Mouse (Mus musculus) liver, embryonic 12.5 days (tissue): ENCODE data around the gene Iqcn. TPM values are rescaled to one million over a fixed set of nuclear protein-coding genes. Genes with fewer than 3 reads are reported as not detected.
A peak's percentile ranks its signal among the peaks of the same experiment; 100 is the strongest.

Experiments used
- ATAC-seq: fragments of 200-750 bp; cut with Nextera tagmentation; 2 replicates; pipeline ENCODE4 v1.8.0; 2017; ENCODE audit warnings: moderate number of reproducible peaks, mild to moderate bottlenecking, moderate library complexity
- H3K27ac ChIP-seq: fragments of 300-500 bp; sonication (generic); 2 replicates; pipeline ENCODE4 v1.5.1; 2016; ENCODE audit warnings: mild to moderate bottlenecking
- H3K27me3 ChIP-seq: fragments of 300-500 bp; sonication (generic); replicated peaks from 2 replicates; pipeline ENCODE4 v1.6.1; 2016; ENCODE audit warnings: mild to moderate bottlenecking, moderate library complexity
- H3K36me3 ChIP-seq: fragments of 300-500 bp; sonication (generic); 2 replicates; pipeline ENCODE4 v1.6.1; 2016; ENCODE audit warnings: mild to moderate bottlenecking, moderate library complexity
- H3K4me1 ChIP-seq: fragments of 300-500 bp; sonication (generic); 2 replicates; pipeline ENCODE4 v1.6.1; 2016
- H3K4me2 ChIP-seq: fragments of 300-500 bp; sonication (generic); 2 replicates; pipeline ENCODE4 v1.6.1; 2016; ENCODE audit warnings: mild to moderate bottlenecking, moderate library complexity
- H3K4me3 ChIP-seq: fragments of 300-500 bp; sonication (generic); 2 replicates; pipeline ENCODE4 v1.5.1; 2016; ENCODE audit warnings: mild to moderate bottlenecking, moderate library complexity
- H3K9ac ChIP-seq: fragments of 300-500 bp; sonication (generic); 2 replicates; pipeline ENCODE4 v1.6.1; 2016; ENCODE audit warnings: mild to moderate bottlenecking, moderate library complexity
- H3K9me3 ChIP-seq: fragments of 300-500 bp; sonication (generic); replicated peaks from 2 replicates; pipeline ENCODE4 v1.6.1; 2016; ENCODE audit warnings: mild to moderate bottlenecking, moderate library complexity
- WGBS: fragments of 180-500 bp; shearing (Covaris S2); methylation state at CpG from one replicate; pipeline ENCODE4 v1.1.7; 2016; ENCODE audit not compliant: insufficient replicate concordance; 5-methylcytosine and 5-hydroxymethylcytosine counted together
- polyA plus RNA-seq: library from polyadenylated mRNA; unstranded; fragments of >200 nt; fragmentation: Nextera tagmentation; extraction: Ambion mirVana; gene quantifications from 2 replicates; pipeline ENCODE4 v1.2.1, GENCODE M21; 2016

Gene Iqcn
- polyA plus RNA-seq, 1 experiment from 2014 or later = not detected

- ATAC-seq = peak; percentile 52
- Histone ChIP-seq H3K4me1 (peaks cover 9% of the 10 kb centered on the region; the same call in 1 of the 2 replicates), H3K4me3 (no peak within 1 kb of the TSS), H3K36me3 (no peaks in the 10 kb centered on the region), H3K27me3 (peaks cover 54% of the 10 kb centered on the region), H3K9ac (no peak within 1 kb of the TSS; the same call in 1 of the 2 replicates), H3K27ac (peak within 1 kb of the TSS; percentile 73), H3K4me2 (no peak within 1 kb of the TSS; the same call in 1 of the 2 replicates), H3K9me3 (no peaks in the 10 kb centered on the region)
- WGBS = 50% methylated on average over 7 of the region's 7 CpGs
These were observed 20.4 kb downstream of the Iqcn start, which contains the start of gene Pde4c for GRCm38 (mm10) chr8:70723486-70724210. Pde4c (plus strand) TSS chr8:70723720.

GRCm38 (mm10) chr8:70724216-70724615 lies 21.0 kb downstream of the Iqcn start:
- ATAC-seq = 0 out of 2 replicates have a peak, but pooled peaks have one; percentile 1

GRCm38 (mm10) chr8:70725792-70726447 lies 22.7 kb downstream of the Iqcn start:
- no peak overlapping the region for H3K4me3 ChIP-seq
- peaks cover 68% of the 10 kb centered on the region for H3K27me3 ChIP-seq
- H3K4me2 ChIP-seq = no peak overlapping the region
- H3K9me3 ChIP-seq = no peaks in the 10 kb centered on the region
- WGBS = 21% methylated on average over 14 of the region's 14 CpGs
- peaks cover 18% of the 10 kb centered on the region; the same call in 1 of the 2 replicates for H3K4me1 ChIP-seq
- no peak for ATAC-seq
- H3K27ac ChIP-seq = no peak overlapping the region
- H3K36me3 ChIP-seq = no peaks in the 10 kb centered on the region
- no peak overlapping the region for H3K9ac ChIP-seq

More at GRCm38 (mm10) chr8:70724216-70724615, 21.0 kb downstream of the Iqcn start:
- no peak overlapping the region; the same call in 1 of the 2 replicates for H3K9ac ChIP-seq
- peaks cover 59% of the 10 kb centered on the region for H3K27me3 ChIP-seq
- H3K9me3 ChIP-seq = no peaks in the 10 kb centered on the region
- 64% methylated on average over 12 of the region's 12 CpGs for WGBS
- H3K4me2 ChIP-seq = no peak overlapping the region
- peak overlapping the region; percentile 73 for H3K27ac ChIP-seq
- H3K4me3 ChIP-seq = no peak overlapping the region
- no peaks in the 10 kb centered on the region for H3K36me3 ChIP-seq
- peaks cover 9% of the 10 kb centered on the region; the same call in 1 of the 2 replicates for H3K4me1 ChIP-seq

- WGBS = 45% methylated on average over 11 of the region's 11 CpGs
- Histone ChIP-seq H3K4me2 (no peak overlapping the region), H3K27ac (no peak overlapping the region), H3K27me3 (peaks cover 76% of the 10 kb centered on the region), H3K4me1 (peaks cover 18% of the 10 kb centered on the region; the same call in 1 of the 2 replicates), H3K4me3 (no peak overlapping the region), H3K9ac (no peak overlapping the region), H3K9me3 (no peaks in the 10 kb centered on the region), H3K36me3 (no peaks in the 10 kb centered on the region)
- no peak for ATAC-seq
These were observed 23.5 kb downstream of the Iqcn start for GRCm38 (mm10) chr8:70726721-70727120.

GRCm38 (mm10) chr8:70729808-70730475 lies 26.7 kb downstream of the Iqcn start:
- peak overlapping the region; percentile 59 for H3K4me2 ChIP-seq
- peaks cover 18% of the 10 kb centered on the region; the same call in 1 of the 2 replicates for H3K4me1 ChIP-seq
- 4% methylated on average over 34 of the region's 34 CpGs for WGBS
- ATAC-seq = no peak
- H3K9me3 ChIP-seq = no peaks in the 10 kb centered on the region
- H3K4me3 ChIP-seq = peak overlapping the region; percentile 42
- H3K27ac ChIP-seq = no peak overlapping the region
- H3K36me3 ChIP-seq = no peaks in the 10 kb centered on the region
- H3K9ac ChIP-seq = peak overlapping the region; percentile 25; the same call in 1 of the 2 replicates
- H3K27me3 ChIP-seq = peaks cover 80% of the 10 kb centered on the region

GRCm38 (mm10) chr8:70730956-70731355 lies 27.7 kb downstream of the Iqcn start:
- Histone ChIP-seq H3K27ac (no peak overlapping the region), H3K4me1 (peaks cover 18% of the 10 kb centered on the region; the same call in 1 of the 2 replicates), H3K9me3 (no peaks in the 10 kb centered on the region), H3K27me3 (peaks cover 77% of the 10 kb centered on the region), H3K9ac (no peak overlapping the region), H3K36me3 (no peaks in the 10 kb centered on the region), H3K4me3 (no peak overlapping the region), H3K4me2 (no peak overlapping the region)
- WGBS = 65% methylated on average over 4 of the region's 4 CpGs
- no peak for ATAC-seq

- no peak overlapping the region for H3K27ac ChIP-seq
- H3K4me1 ChIP-seq = no peaks in the 10 kb centered on the region
- H3K4me3 ChIP-seq = no peak overlapping the region
- no peak for ATAC-seq
- no peaks in the 10 kb centered on the region for H3K9me3 ChIP-seq
- H3K9ac ChIP-seq = no peak overlapping the region
- no peaks in the 10 kb centered on the region for H3K36me3 ChIP-seq
- peaks cover 65% of the 10 kb centered on the region for H3K27me3 ChIP-seq
- no peak overlapping the region for H3K4me2 ChIP-seq
- 54% methylated on average over 5 of the region's 5 CpGs for WGBS
These were observed 34.4 kb downstream of the Iqcn start for GRCm38 (mm10) chr8:70737705-70738104.

- H3K27ac ChIP-seq = no peak overlapping the region
- H3K9me3 ChIP-seq = no peaks in the 10 kb centered on the region
- H3K4me2 ChIP-seq = no peak overlapping the region
- ATAC-seq = no peak
- peaks cover 65% of the 10 kb centered on the region for H3K27me3 ChIP-seq
- no peaks in the 10 kb centered on the region for H3K36me3 ChIP-seq
- H3K4me3 ChIP-seq = no peak overlapping the region
- peaks cover 4% of the 10 kb centered on the region; the same call in 1 of the 2 replicates for H3K4me1 ChIP-seq
- no peak overlapping the region for H3K9ac ChIP-seq
- 37% methylated on average over 3 of the region's 3 CpGs for WGBS
These were observed 35.0 kb downstream of the Iqcn start for GRCm38 (mm10) chr8:70738211-70738610.

GRCm38 (mm10) chr8:70741661-70742060 lies 38.4 kb downstream of the Iqcn start:
- no peaks in the 10 kb centered on the region for H3K36me3 ChIP-seq
- H3K9ac ChIP-seq = no peak overlapping the region
- H3K4me2 ChIP-seq = no peak overlapping the region
- WGBS = 59% methylated on average over 5 of the region's 5 CpGs
- no peak overlapping the region for H3K27ac ChIP-seq
- ATAC-seq = no peak
- peaks cover 13% of the 10 kb centered on the region for H3K4me1 ChIP-seq
- peaks cover 93% of the 10 kb centered on the region for H3K27me3 ChIP-seq
- H3K4me3 ChIP-seq = no peak overlapping the region
- H3K9me3 ChIP-seq = no peaks in the 10 kb centered on the region

GRCm38 (mm10) chr8:70742176-70742575 lies 38.9 kb downstream of the Iqcn start:
- WGBS = 60% methylated on average over 11 of the region's 11 CpGs
- Histone ChIP-seq H3K9ac (no peak overlapping the region), H3K27me3 (peaks cover 97% of the 10 kb centered on the region), H3K9me3 (no peaks in the 10 kb centered on the region), H3K4me2 (no peak overlapping the region), H3K4me1 (peaks cover 13% of the 10 kb centered on the region), H3K27ac (no peak overlapping the region), H3K36me3 (no peaks in the 10 kb centered on the region), H3K4me3 (no peak overlapping the region)
- no peak for ATAC-seq

GRCm38 (mm10) chr8:70742981-70743655 lies 39.9 kb downstream of the Iqcn start:
- no peak overlapping the region for H3K27ac ChIP-seq
- ATAC-seq = peak; percentile 23; the same call in 1 of the 2 replicates

More at GRCm38 (mm10) chr8:70742981-70743655, 39.9 kb downstream of the Iqcn start:
- peak overlapping the region; percentile 26; the same call in 1 of the 2 replicates for H3K4me3 ChIP-seq
- no peaks in the 10 kb centered on the region for H3K9me3 ChIP-seq
- peaks cover 97% of the 10 kb centered on the region for H3K27me3 ChIP-seq
- H3K4me1 ChIP-seq = peaks cover 13% of the 10 kb centered on the region
- WGBS = 4% methylated on average over 38 of the region's 38 CpGs
- H3K9ac ChIP-seq = no peak overlapping the region
- H3K36me3 ChIP-seq = no peaks in the 10 kb centered on the region
- H3K4me2 ChIP-seq = peak overlapping the region; percentile 53
